Mouse (Mus musculus): ENCODE results near the gene Zfp827. TPM values are rescaled to one million over a fixed set of nuclear protein-coding genes. Genes with fewer than 3 reads are reported as not detected.

The Zfp827 gene
- polyA plus RNA-seq, 1 experiment: 3.5 TPM

GRCm38 (mm10) chr8:79150544-79151192, 122.4 kb downstream of the Zfp827 start:
- no peaks in the 10 kb centered on the region for H3K27me3 ChIP-seq (ENCODE audit: control insufficient read depth, insufficient read depth, low read length, poor library complexity, severe bottlenecking)
- peaks cover 2% of the 10 kb centered on the region for H3K4me1 ChIP-seq (ENCODE audit: control insufficient read depth, insufficient read depth, low read length)
- H3K36me3 ChIP-seq (ENCODE audit: control insufficient read depth, insufficient read depth, low read length, poor library complexity, severe bottlenecking): no peaks in the 10 kb centered on the region
- TF ChIP-seq CTCF (IDR thresholded peaks at IDR 0.05; ENCODE audit: low read depth, low read length): no peak
- no peak for TF ChIP-seq POLR2A (IDR thresholded peaks at IDR 0.05; ENCODE audit: insufficient read depth, low read length)
- TF ChIP-seq EP300 (IDR thresholded peaks at IDR 0.05; ENCODE audit: insufficient read depth, low read depth, low read length): no peak
- no peak overlapping the region for H3K4me3 ChIP-seq (ENCODE audit: low read depth, low read length)
- no peaks in the 10 kb centered on the region for H3K9me3 ChIP-seq (replicated peaks; ENCODE audit: control insufficient read depth, insufficient read depth, low read length, poor library complexity, severe bottlenecking)
- no peak overlapping the region for H3K9ac ChIP-seq (ENCODE audit: low read depth, poor library complexity, severe bottlenecking)
- no peak overlapping the region for H3K27ac ChIP-seq (ENCODE audit: insufficient read depth, low read length)

GRCm38 (mm10) chr8:79151644-79152043, 123.4 kb downstream of the Zfp827 start:
- TF ChIP-seq EP300 (IDR thresholded peaks at IDR 0.05; ENCODE audit: insufficient read depth, low read depth, low read length) (no peak), POLR2A (IDR thresholded peaks at IDR 0.05; ENCODE audit: insufficient read depth, low read length) (no peak)
- H3K4me3 ChIP-seq (ENCODE audit: low read depth, low read length): no peak overlapping the region
- no peak overlapping the region for H3K9ac ChIP-seq (ENCODE audit: low read depth, poor library complexity, severe bottlenecking)
- H3K4me1 ChIP-seq (ENCODE audit: control insufficient read depth, insufficient read depth, low read length): peaks cover 2% of the 10 kb centered on the region
- no peaks in the 10 kb centered on the region for H3K9me3 ChIP-seq (replicated peaks; ENCODE audit: control insufficient read depth, insufficient read depth, low read length, poor library complexity, severe bottlenecking)
- no peaks in the 10 kb centered on the region for H3K27me3 ChIP-seq (ENCODE audit: control insufficient read depth, insufficient read depth, low read length, poor library complexity, severe bottlenecking)
- H3K27ac ChIP-seq (ENCODE audit: insufficient read depth, low read length): no peak overlapping the region
- H3K36me3 ChIP-seq (ENCODE audit: control insufficient read depth, insufficient read depth, low read length, poor library complexity, severe bottlenecking): no peaks in the 10 kb centered on the region

GRCm38 (mm10) chr8:79153201-79153600, 125.0 kb downstream of the Zfp827 start:
- Histone ChIP-seq H3K4me3 (ENCODE audit: low read depth, low read length) (no peak overlapping the region), H3K9ac (ENCODE audit: low read depth, poor library complexity, severe bottlenecking) (no peak overlapping the region), H3K36me3 (ENCODE audit: control insufficient read depth, insufficient read depth, low read length, poor library complexity, severe bottlenecking) (no peaks in the 10 kb centered on the region), H3K27me3 (ENCODE audit: control insufficient read depth, insufficient read depth, low read length, poor library complexity, severe bottlenecking) (no peaks in the 10 kb centered on the region), H3K27ac (ENCODE audit: insufficient read depth, low read length) (no peak overlapping the region), H3K4me1 (ENCODE audit: control insufficient read depth, insufficient read depth, low read length) (peaks cover 5% of the 10 kb centered on the region), H3K9me3 (replicated peaks; ENCODE audit: control insufficient read depth, insufficient read depth, low read length, poor library complexity, severe bottlenecking) (no peaks in the 10 kb centered on the region)
- TF ChIP-seq POLR2A (IDR thresholded peaks at IDR 0.05; ENCODE audit: insufficient read depth, low read length) (no peak), CTCF (IDR thresholded peaks at IDR 0.05; ENCODE audit: low read depth, low read length) (no peak), EP300 (IDR thresholded peaks at IDR 0.05; ENCODE audit: insufficient read depth, low read depth, low read length) (no peak)

- H3K9me3 ChIP-seq (replicated peaks; ENCODE audit: control insufficient read depth, insufficient read depth, low read length, poor library complexity, severe bottlenecking): no peaks in the 10 kb centered on the region
- peaks cover 5% of the 10 kb centered on the region for H3K4me1 ChIP-seq (ENCODE audit: control insufficient read depth, insufficient read depth, low read length)
- TF ChIP-seq EP300 (IDR thresholded peaks at IDR 0.05; ENCODE audit: insufficient read depth, low read depth, low read length): no peak
- TF ChIP-seq CTCF (IDR thresholded peaks at IDR 0.05; ENCODE audit: low read depth, low read length): no peak
- no peak for TF ChIP-seq POLR2A (IDR thresholded peaks at IDR 0.05; ENCODE audit: insufficient read depth, low read length)
- H3K36me3 ChIP-seq (ENCODE audit: control insufficient read depth, insufficient read depth, low read length, poor library complexity, severe bottlenecking): no peaks in the 10 kb centered on the region
- no peak overlapping the region for H3K4me3 ChIP-seq (ENCODE audit: low read depth, low read length)
- H3K27me3 ChIP-seq (ENCODE audit: control insufficient read depth, insufficient read depth, low read length, poor library complexity, severe bottlenecking): no peaks in the 10 kb centered on the region
- no peak overlapping the region for H3K9ac ChIP-seq (ENCODE audit: low read depth, poor library complexity, severe bottlenecking)
- H3K27ac ChIP-seq (ENCODE audit: insufficient read depth, low read length): no peak overlapping the region
Measured at GRCm38 (mm10) chr8:79153637-79154036, 125.4 kb downstream of the Zfp827 start.

- Histone ChIP-seq H3K9me3 (replicated peaks; ENCODE audit: control insufficient read depth, insufficient read depth, low read length, poor library complexity, severe bottlenecking) (no peaks in the 10 kb centered on the region), H3K36me3 (ENCODE audit: control insufficient read depth, insufficient read depth, low read length, poor library complexity, severe bottlenecking) (no peaks in the 10 kb centered on the region), H3K4me3 (ENCODE audit: low read depth, low read length) (no peak overlapping the region), H3K4me1 (ENCODE audit: control insufficient read depth, insufficient read depth, low read length) (peaks cover 5% of the 10 kb centered on the region), H3K9ac (ENCODE audit: low read depth, poor library complexity, severe bottlenecking) (no peak overlapping the region), H3K27me3 (ENCODE audit: control insufficient read depth, insufficient read depth, low read length, poor library complexity, severe bottlenecking) (no peaks in the 10 kb centered on the region), H3K27ac (ENCODE audit: insufficient read depth, low read length) (no peak overlapping the region)
- no peak for TF ChIP-seq CTCF (IDR thresholded peaks at IDR 0.05; ENCODE audit: low read depth, low read length)
- no peak for TF ChIP-seq EP300 (IDR thresholded peaks at IDR 0.05; ENCODE audit: insufficient read depth, low read depth, low read length)
- no peak for TF ChIP-seq POLR2A (IDR thresholded peaks at IDR 0.05; ENCODE audit: insufficient read depth, low read length)
Measured at GRCm38 (mm10) chr8:79155556-79156161, 127.4 kb downstream of the Zfp827 start.

- Histone ChIP-seq H3K27me3 (ENCODE audit: control insufficient read depth, insufficient read depth, low read length, poor library complexity, severe bottlenecking) (no peaks in the 10 kb centered on the region), H3K4me3 (ENCODE audit: low read depth, low read length) (no peak overlapping the region), H3K4me1 (ENCODE audit: control insufficient read depth, insufficient read depth, low read length) (peaks cover 5% of the 10 kb centered on the region), H3K9ac (ENCODE audit: low read depth, poor library complexity, severe bottlenecking) (no peak overlapping the region), H3K9me3 (replicated peaks; ENCODE audit: control insufficient read depth, insufficient read depth, low read length, poor library complexity, severe bottlenecking) (no peaks in the 10 kb centered on the region), H3K36me3 (ENCODE audit: control insufficient read depth, insufficient read depth, low read length, poor library complexity, severe bottlenecking) (no peaks in the 10 kb centered on the region), H3K27ac (ENCODE audit: insufficient read depth, low read length) (no peak overlapping the region)
- TF ChIP-seq CTCF (IDR thresholded peaks at IDR 0.05; ENCODE audit: low read depth, low read length) (no peak), EP300 (IDR thresholded peaks at IDR 0.05; ENCODE audit: insufficient read depth, low read depth, low read length) (no peak), POLR2A (IDR thresholded peaks at IDR 0.05; ENCODE audit: insufficient read depth, low read length) (no peak)
Measured at GRCm38 (mm10) chr8:79157366-79157765, 129.1 kb downstream of the Zfp827 start.
